Mouse (Mus musculus): Measurements from ENCODE around the gene Atrx. TPM values are rescaled to one million over a fixed set of nuclear protein-coding genes. Genes with fewer than 3 reads are reported as not detected.
A peak's percentile ranks its signal among the peaks of the same experiment; 100 is the strongest.
"Not testable (repeated sequence)": the region's sequence is repeated elsewhere in the genome, so short reads cannot be mapped to it uniquely, and the experiment has no call there.

Atrx gene
- polyA plus RNA-seq, 1 experiment from 2014 or later, result 257 TPM

DNA sequence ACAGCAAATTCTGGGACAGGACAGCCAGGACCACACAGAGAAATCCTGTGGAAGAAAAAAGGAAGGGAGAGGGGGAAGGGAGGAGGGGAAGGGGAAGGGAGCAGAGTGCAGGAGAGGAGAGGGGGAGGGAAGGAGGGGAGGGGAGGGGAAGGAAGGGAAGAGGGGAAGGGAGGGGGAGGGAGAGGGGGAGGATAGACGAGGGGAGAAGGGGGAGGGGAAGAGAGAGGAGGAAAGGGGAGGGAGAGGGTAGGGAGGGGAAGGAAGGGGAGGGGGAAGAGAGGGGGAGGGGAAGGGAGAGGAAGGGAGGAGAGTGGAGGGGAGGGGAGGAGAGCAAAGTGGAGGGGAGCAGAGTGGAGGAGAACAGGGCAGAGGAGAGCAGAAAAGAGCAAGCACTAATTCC is 5.3 kb downstream of the Atrx start:
- Histone ChIP-seq H3K27me3 (no peaks in the 10 kb centered on the region), H3K4me2 (replicated peaks) (no peak overlapping the region), H3K27ac (no peak overlapping the region), H3K9ac (replicated peaks) (no peak overlapping the region), H3K4me1 (replicated peaks) (peaks cover 16% of the 10 kb centered on the region), H3K4me3 (replicated peaks) (no peak overlapping the region), H3K36me3 (peaks cover 2% of the 10 kb centered on the region; the same call in 1 of the 2 replicates), H3K9me3 (no peaks in the 10 kb centered on the region)
- no peak for ATAC-seq
- 67% methylated on average over 1 of the region's 1 CpGs for WGBS

DNA sequence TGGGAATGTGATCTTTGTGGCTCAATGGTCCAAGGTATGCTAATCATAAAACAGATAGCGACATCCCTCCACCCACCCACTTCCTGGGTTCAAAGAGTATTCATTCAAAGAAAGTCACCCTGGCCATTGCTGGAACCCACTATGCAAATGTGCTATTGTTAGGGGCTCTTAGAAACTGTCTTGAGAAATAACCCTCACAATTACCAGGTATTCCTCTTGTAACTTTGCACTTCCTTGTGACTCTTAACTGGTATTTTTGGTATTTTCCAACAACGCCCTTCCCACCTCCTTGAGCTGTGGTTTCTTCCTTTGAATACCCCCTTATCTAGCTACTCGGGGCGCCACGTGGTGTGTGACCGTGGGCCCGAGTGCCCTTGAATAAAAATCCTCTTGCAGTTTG is 6.2 kb downstream of the Atrx start:
- not testable (repeated sequence) for H3K4me3 ChIP-seq (replicated peaks); H3K4me2 ChIP-seq (replicated peaks); H3K27me3 ChIP-seq; H3K27ac ChIP-seq; ATAC-seq; H3K9me3 ChIP-seq; H3K36me3 ChIP-seq; H3K9ac ChIP-seq (replicated peaks)
- peaks cover 16% of the 10 kb centered on the region for H3K4me1 ChIP-seq (replicated peaks)
- 91% methylated on average over 7 of the region's 7 CpGs for WGBS

GRCm38 (mm10) chrX:105921421-105921820 is 7.8 kb downstream of the Atrx start:
- Histone ChIP-seq H3K27ac (no peak overlapping the region), H3K36me3 (peaks cover 2% of the 10 kb centered on the region; the same call in 1 of the 2 replicates), H3K27me3 (no peaks in the 10 kb centered on the region), H3K9ac (replicated peaks) (no peak overlapping the region), H3K4me2 (replicated peaks) (no peak overlapping the region), H3K4me1 (replicated peaks) (peaks cover 6% of the 10 kb centered on the region), H3K9me3 (no peaks in the 10 kb centered on the region), H3K4me3 (replicated peaks) (no peak overlapping the region)
- WGBS, result 95% methylated on average over 2 of the region's 2 CpGs
- no peak for ATAC-seq

GRCm38 (mm10) chrX:105911728-105912127 is 17.5 kb downstream of the Atrx start:
- Histone ChIP-seq H3K27me3 (no peaks in the 10 kb centered on the region), H3K9me3 (no peaks in the 10 kb centered on the region), H3K9ac (replicated peaks) (no peak overlapping the region), H3K4me1 (replicated peaks) (no peaks in the 10 kb centered on the region), H3K4me2 (replicated peaks) (no peak overlapping the region), H3K4me3 (replicated peaks) (no peak overlapping the region), H3K27ac (no peak overlapping the region), H3K36me3 (no peaks in the 10 kb centered on the region)
- WGBS, result 88% methylated on average over 3 of the region's 3 CpGs
- ATAC-seq, result no peak

DNA sequence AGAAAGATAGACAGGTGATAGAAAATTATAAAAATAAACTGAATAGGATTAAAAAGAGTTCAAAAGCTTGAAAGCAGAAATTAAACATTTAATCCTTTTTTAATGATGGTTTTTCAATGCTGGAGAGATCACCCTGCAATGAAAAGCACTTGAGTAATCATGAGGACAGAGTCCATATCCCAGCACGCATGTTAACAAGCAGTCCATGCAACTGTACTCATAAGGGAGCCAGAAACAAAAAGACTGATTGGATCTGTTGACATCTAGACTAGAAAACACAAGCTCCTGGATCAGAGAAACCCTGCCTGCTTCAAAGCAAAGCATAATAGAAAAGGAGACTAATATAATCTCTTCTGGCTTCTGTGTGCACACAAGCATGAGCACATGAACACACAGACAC is 27.6 kb downstream of the Atrx start:
- WGBS, result 73% methylated on average over 1 of the region's 1 CpGs
- Histone ChIP-seq H3K4me1 (replicated peaks) (no peaks in the 10 kb centered on the region), H3K27me3 (no peaks in the 10 kb centered on the region), H3K9ac (replicated peaks) (no peak overlapping the region), H3K27ac (no peak overlapping the region), H3K4me3 (replicated peaks) (no peak overlapping the region), H3K4me2 (replicated peaks) (no peak overlapping the region), H3K9me3 (no peaks in the 10 kb centered on the region), H3K36me3 (no peaks in the 10 kb centered on the region)
- no peak for ATAC-seq

DNA sequence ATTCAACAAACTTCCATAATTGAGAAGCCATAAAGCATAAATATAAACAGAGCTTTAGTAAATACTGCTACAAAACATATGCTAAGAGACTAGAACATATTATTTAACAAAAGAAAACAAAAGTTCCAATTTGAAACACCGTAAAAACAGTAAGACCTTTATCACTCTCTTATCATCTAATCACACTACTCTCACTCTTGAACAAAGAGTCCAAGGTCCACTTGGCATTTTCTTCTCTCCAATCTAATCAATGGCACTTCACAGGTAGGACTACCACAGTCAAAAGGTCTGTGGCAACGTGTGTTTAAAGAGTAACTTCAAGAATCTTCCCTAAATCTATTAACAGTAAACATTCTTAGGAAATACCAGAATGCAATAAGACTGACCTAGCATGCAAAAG is 42.3 kb downstream of the Atrx start:
- WGBS, result 85% methylated on average over 2 of the region's 2 CpGs
- Histone ChIP-seq H3K4me3 (replicated peaks) (no peak overlapping the region), H3K27ac (no peak overlapping the region), H3K4me2 (replicated peaks) (no peak overlapping the region), H3K4me1 (replicated peaks) (no peaks in the 10 kb centered on the region), H3K9ac (replicated peaks) (no peak overlapping the region), H3K36me3 (no peaks in the 10 kb centered on the region), H3K27me3 (peaks cover 3% of the 10 kb centered on the region; the same call in 1 of the 2 replicates), H3K9me3 (no peaks in the 10 kb centered on the region)
- no peak for ATAC-seq

GRCm38 (mm10) chrX:105864367-105864766 is 64.8 kb downstream of the Atrx start:
- no peak overlapping the region for H3K9ac ChIP-seq (replicated peaks)
- WGBS, result 83% methylated on average over 5 of the region's 5 CpGs
- no peak overlapping the region for H3K27ac ChIP-seq
- ATAC-seq, result no peak
- H3K4me2 ChIP-seq (replicated peaks), result no peak overlapping the region
- no peak overlapping the region for H3K4me3 ChIP-seq (replicated peaks)
- peaks cover 3% of the 10 kb centered on the region; the same call in 1 of the 2 replicates for H3K36me3 ChIP-seq
- H3K4me1 ChIP-seq (replicated peaks), result no peaks in the 10 kb centered on the region
- no peaks in the 10 kb centered on the region for H3K27me3 ChIP-seq
- H3K9me3 ChIP-seq, result no peaks in the 10 kb centered on the region

DNA sequence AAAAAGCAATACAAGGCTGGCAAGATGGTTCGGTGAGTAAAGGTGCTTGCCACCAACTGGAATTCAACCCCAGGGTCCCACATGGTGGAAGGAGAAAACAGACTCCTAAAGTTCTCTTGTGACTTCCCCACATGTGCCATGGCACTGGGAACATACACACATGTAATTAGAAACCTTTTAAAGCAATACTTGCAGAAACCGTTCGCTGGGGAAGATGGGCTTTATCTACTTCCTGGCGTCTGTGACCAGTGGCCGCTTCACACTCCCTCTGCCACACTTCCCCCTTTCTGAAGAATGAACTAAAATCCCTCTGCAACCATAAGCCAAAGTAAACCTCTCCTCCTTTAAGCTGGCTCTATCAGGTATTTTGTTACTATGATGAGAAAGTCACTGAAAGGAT is 104.7 kb downstream of the Atrx start:
- no peak for ATAC-seq
- no peaks in the 10 kb centered on the region for H3K4me1 ChIP-seq (replicated peaks)
- whole genome bisulfite sequencing, result 94% methylated on average over 5 of the region's 5 CpGs
- no peaks in the 10 kb centered on the region for H3K27me3 ChIP-seq
- H3K4me3 ChIP-seq (replicated peaks), result no peak overlapping the region
- H3K36me3 ChIP-seq, result peaks cover 16% of the 10 kb centered on the region; the same call in 1 of the 2 replicates
- no peak overlapping the region for H3K9ac ChIP-seq (replicated peaks)
- H3K9me3 ChIP-seq, result no peaks in the 10 kb centered on the region
- no peak overlapping the region for H3K27ac ChIP-seq
- no peak overlapping the region for H3K4me2 ChIP-seq (replicated peaks)

GRCm38 (mm10) chrX:105794806-105795403 is 134.3 kb downstream of the Atrx start:
- ATAC-seq, result peak; percentile 58
- WGBS, result 57% methylated on average over 8 of the region's 8 CpGs
- H3K27me3 ChIP-seq, result peaks cover 10% of the 10 kb centered on the region; the same call in 1 of the 2 replicates

GRCm38 (mm10) chrX:105773281-105773680 is 155.9 kb downstream of the Atrx start:
- Histone ChIP-seq H3K4me2 (replicated peaks) (no peak overlapping the region), H3K9me3 (no peaks in the 10 kb centered on the region), H3K9ac (replicated peaks) (no peak overlapping the region), H3K4me3 (replicated peaks) (no peak overlapping the region), H3K27ac (no peak overlapping the region), H3K36me3 (no peaks in the 10 kb centered on the region), H3K4me1 (replicated peaks) (no peaks in the 10 kb centered on the region), H3K27me3 (peaks cover 13% of the 10 kb centered on the region; the same call in 1 of the 2 replicates)
- WGBS, result 93% methylated on average over 5 of the region's 5 CpGs
- ATAC-seq, result no peak

More at GRCm38 (mm10) chrX:105794806-105795403, 134.3 kb downstream of the Atrx start:
- H3K4me3 ChIP-seq (replicated peaks), result no peak overlapping the region
- no peaks in the 10 kb centered on the region for H3K36me3 ChIP-seq
- no peaks in the 10 kb centered on the region for H3K9me3 ChIP-seq
- no peak overlapping the region for H3K4me2 ChIP-seq (replicated peaks)
- H3K27ac ChIP-seq, result no peak overlapping the region
- no peak overlapping the region for H3K9ac ChIP-seq (replicated peaks)
- H3K4me1 ChIP-seq (replicated peaks), result no peaks in the 10 kb centered on the region

- ATAC-seq, result no peak
- Histone ChIP-seq H3K36me3 (no peaks in the 10 kb centered on the region), H3K9me3 (no peaks in the 10 kb centered on the region), H3K4me1 (replicated peaks) (0 out of 2 replicates have a peak, but pooled peaks cover 4% of the 10 kb centered on the region), H3K4me3 (replicated peaks) (no peak overlapping the region), H3K27me3 (peaks cover 63% of the 10 kb centered on the region), H3K27ac (no peak overlapping the region), H3K4me2 (replicated peaks) (no peak overlapping the region), H3K9ac (replicated peaks) (no peak overlapping the region)
- WGBS, result 87% methylated on average over 3 of the region's 3 CpGs
These were observed 161.3 kb downstream of the Atrx start for GRCm38 (mm10) chrX:105767932-105768331.

GRCm38 (mm10) chrX:105767177-105767764 is 161.9 kb downstream of the Atrx start:
- Histone ChIP-seq H3K9me3 (no peaks in the 10 kb centered on the region), H3K27me3 (peaks cover 69% of the 10 kb centered on the region), H3K4me2 (replicated peaks) (no peak overlapping the region), H3K4me3 (replicated peaks) (no peak overlapping the region), H3K4me1 (replicated peaks) (0 out of 2 replicates have a peak, but pooled peaks cover 4% of the 10 kb centered on the region), H3K9ac (replicated peaks) (no peak overlapping the region), H3K27ac (no peak overlapping the region), H3K36me3 (no peaks in the 10 kb centered on the region)
- 38% methylated on average over 9 of the region's 9 CpGs for WGBS
- no peak for ATAC-seq
